Mouse (Mus musculus): Measurements from ENCODE around the gene Tmod1. TPM values are rescaled to one million over a fixed set of nuclear protein-coding genes. Genes with fewer than 3 reads are reported as not detected.
A peak's percentile ranks its signal among the peaks of the same experiment; 100 is the strongest.

Gene Tmod1
- polyA plus RNA-seq (2015; fragmentation: Nextera tagmentation; extraction: Ambion mirVana) = 1.6 and 1.9 TPM in 2 replicates

DNA sequence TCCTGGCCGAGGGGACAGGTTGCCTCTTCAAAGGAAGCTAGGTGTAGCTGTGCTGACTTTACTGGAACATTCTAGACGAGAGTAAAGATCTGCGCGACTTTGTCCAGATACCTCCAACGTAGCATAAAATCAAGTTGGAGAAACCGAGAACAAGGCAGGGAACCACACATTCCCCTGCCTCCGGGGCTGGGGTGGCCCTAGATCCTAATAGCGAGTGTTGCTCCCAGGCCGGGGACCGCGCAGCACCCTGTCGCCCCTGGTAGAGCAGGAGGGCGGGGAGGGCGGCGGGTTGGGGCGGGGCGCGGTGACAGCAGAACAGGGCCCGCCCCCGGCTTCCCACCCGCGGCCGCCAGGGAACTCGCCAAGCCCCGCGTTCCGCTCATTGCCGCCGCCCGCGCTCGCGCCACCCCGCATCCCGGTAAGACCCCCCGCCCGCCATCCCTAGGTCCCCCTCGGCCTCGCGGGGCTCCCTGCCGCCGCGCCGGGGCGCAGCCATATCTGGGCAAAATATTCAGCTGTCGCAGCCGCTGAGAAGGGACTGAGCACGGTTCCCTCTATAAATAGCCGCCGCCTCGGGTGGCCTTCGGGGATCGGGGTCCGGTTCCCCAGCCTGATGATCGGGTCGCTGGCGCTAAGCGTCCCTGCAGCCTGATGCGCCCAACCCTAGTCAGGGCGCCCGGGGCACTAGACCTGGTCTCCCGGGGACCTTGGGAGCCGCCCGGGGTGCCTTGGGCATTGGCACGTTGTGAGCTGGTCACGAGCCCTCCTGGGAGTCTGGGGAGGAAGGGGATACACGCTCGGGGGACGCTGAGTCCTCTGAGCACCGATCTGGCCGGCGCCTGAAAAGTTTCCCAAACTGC, at the start of gene Tmod1:
Tmod1 (plus strand) TSS at position 44 of the 860 bp plus-strand sequence.
- H3K27ac ChIP-seq (replicated peaks) = no peak within 1 kb of the TSS
- WGBS = under 1% methylated on average over 71 of the region's 72 CpGs
- ATAC-seq (ENCODE audit: low FRiP score, low read depth) = peak; percentile 61; the same call in 1 of the 2 replicates

DNA sequence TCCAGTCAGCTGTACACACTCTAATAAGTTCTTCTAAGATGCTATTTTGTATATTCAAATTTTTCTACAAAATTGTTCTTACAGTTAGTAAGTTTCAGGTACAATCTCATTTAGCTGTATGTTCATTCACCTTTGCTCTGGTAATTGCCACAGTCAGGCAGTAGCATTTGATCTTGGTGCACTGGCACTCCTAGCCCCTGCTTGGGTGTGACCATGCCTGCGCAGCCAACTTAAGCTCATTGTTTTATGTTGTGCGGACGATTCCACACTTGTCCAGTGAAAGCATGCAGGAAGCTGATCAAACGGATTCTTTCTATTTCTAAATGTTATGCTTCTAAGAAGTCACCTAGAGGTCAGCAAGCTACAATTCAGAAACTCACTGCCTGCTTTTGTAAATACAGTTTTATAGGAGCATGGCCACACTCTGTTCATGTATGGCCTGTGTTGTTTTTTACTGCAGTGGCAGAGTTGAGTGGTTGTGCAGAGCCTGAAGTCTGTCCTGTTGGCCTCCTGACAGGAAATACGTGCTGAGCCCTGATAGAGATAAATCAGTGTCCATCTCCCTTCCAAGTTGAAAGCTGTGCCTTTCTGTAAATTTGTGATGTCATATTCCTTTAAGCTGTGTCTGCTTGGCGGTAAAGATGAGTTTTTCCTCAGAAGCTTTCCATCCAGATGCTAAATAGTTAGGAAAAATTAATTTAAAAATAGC, 48.2 kb upstream of the Tmod1 start:
- peaks cover 18% of the 10 kb centered on the region for H3K36me3 ChIP-seq
- H3K4me1 ChIP-seq (replicated peaks) = no peaks in the 10 kb centered on the region
- H3K27ac ChIP-seq (replicated peaks) = no peak overlapping the region
- no peak overlapping the region for H3K9ac ChIP-seq
- H3K4me3 ChIP-seq = no peak overlapping the region
- H3K9me3 ChIP-seq = no peaks in the 10 kb centered on the region
- whole genome bisulfite sequencing = 71% methylated on average over 6 of the region's 6 CpGs
- no peak overlapping the region for H3K4me2 ChIP-seq
- no peak for ATAC-seq (ENCODE audit: low FRiP score, low read depth)
- H3K27me3 ChIP-seq = no peaks in the 10 kb centered on the region

More for the DNA sequence above, at the start of gene Tmod1:
- peak within 1 kb of the TSS; percentile 48 for H3K4me3 ChIP-seq
- H3K9ac ChIP-seq = peak within 1 kb of the TSS; percentile 46
- peak within 1 kb of the TSS; percentile 93 for H3K4me2 ChIP-seq
- 0 out of 2 replicates have a peak, but pooled peaks cover 2% of the 10 kb centered on the region for H3K36me3 ChIP-seq
- peaks cover 50% of the 10 kb centered on the region for H3K27me3 ChIP-seq
- peaks cover 21% of the 10 kb centered on the region for H3K4me1 ChIP-seq (replicated peaks)
- H3K9me3 ChIP-seq = no peaks in the 10 kb centered on the region

DNA sequence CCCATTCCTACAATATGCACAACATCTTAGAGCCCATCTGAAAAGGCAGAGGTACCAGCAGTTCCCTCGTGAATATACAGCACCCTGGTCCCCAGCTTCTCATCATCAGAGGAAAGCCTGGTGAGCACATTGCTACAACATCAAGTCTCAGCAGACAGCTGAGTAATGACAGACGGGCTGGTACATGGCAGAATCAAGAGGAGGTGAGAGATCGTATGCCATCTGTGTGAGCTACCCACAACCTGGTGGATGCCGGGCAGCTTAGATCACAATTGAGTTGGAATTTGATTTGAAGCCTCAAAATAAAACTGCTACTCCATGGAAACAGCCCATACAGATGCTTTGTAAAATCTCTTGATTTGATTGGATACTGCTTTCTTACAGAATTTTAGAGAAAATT, 40.2 kb upstream of the Tmod1 start:
- Histone ChIP-seq H3K9ac (no peak overlapping the region), H3K4me2 (no peak overlapping the region), H3K36me3 (peaks cover 11% of the 10 kb centered on the region; the same call in 1 of the 2 replicates), H3K9me3 (no peaks in the 10 kb centered on the region), H3K27me3 (no peaks in the 10 kb centered on the region), H3K4me3 (no peak overlapping the region), H3K27ac (replicated peaks) (no peak overlapping the region), H3K4me1 (replicated peaks) (no peaks in the 10 kb centered on the region)
- no peak for ATAC-seq (ENCODE audit: low FRiP score, low read depth)
- WGBS = 88% methylated on average over 4 of the region's 4 CpGs

DNA sequence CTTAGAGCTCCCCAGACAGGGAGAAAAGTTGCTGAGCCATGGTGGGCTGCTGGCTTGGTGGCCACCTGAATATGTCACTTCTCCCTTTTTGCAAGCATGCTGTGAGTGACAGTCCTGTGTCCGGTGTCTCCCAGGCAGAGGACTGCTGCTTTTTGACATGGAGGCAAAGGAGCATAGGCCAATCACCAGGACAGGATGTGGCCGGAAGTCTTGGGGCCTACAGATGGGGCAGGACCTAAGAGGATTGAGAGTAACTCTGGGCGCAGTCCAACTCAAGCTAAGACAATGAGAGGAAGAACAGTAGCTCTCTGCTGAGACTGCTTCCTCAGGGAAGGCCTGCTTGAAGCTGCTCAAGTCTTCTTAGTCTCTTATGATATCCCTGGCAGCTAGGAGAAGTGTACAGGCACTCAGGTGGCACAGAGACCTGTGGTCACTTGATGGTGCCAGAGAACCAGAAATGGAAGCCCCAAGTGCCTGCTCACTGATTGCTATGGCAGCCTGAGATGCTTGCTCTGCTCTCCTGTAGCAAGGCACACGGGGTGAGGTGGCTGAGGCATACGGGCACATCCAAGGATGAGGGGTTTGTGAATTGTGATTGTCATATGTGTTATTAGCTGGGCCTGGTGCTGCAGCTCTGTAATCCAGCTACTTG, 30.5 kb upstream of the Tmod1 start:
- peaks cover 41% of the 10 kb centered on the region for H3K36me3 ChIP-seq
- no peak for ATAC-seq (ENCODE audit: low FRiP score, low read depth)
- no peaks in the 10 kb centered on the region for H3K4me1 ChIP-seq (replicated peaks)
- H3K4me2 ChIP-seq = no peak overlapping the region
- no peaks in the 10 kb centered on the region for H3K9me3 ChIP-seq
- H3K9ac ChIP-seq = no peak overlapping the region
- 90% methylated on average over 5 of the region's 5 CpGs for WGBS
- H3K4me3 ChIP-seq = no peak overlapping the region
- H3K27me3 ChIP-seq = no peaks in the 10 kb centered on the region
- no peak overlapping the region for H3K27ac ChIP-seq (replicated peaks)

DNA sequence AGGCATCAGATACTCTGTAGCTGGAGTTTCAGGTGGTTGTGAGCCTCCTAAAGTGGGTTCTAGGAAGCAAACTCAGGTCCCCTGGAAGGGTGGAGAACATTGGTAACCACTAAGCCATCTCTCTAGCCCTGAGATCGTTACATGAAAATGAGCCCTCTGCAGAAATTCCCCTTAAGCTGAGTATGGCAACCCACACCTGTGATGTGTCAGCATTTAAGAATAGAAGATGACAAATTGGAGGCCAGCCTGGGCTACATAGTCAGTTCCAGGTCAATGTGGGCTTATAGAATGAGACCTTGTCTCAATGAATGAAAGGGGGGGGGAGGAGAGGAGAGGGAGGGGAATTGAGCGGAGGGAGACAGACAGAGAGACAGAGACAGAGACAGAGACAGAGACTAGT, 27.0 kb upstream of the Tmod1 start:
- ATAC-seq (ENCODE audit: low FRiP score, low read depth) = no peak
- Histone ChIP-seq H3K9me3 (no peaks in the 10 kb centered on the region), H3K9ac (no peak overlapping the region), H3K27ac (replicated peaks) (no peak overlapping the region), H3K4me2 (no peak overlapping the region), H3K4me3 (no peak overlapping the region), H3K27me3 (no peaks in the 10 kb centered on the region), H3K4me1 (replicated peaks) (no peaks in the 10 kb centered on the region), H3K36me3 (peaks cover 32% of the 10 kb centered on the region)
- 89% methylated on average over 2 of the region's 2 CpGs for WGBS

DNA sequence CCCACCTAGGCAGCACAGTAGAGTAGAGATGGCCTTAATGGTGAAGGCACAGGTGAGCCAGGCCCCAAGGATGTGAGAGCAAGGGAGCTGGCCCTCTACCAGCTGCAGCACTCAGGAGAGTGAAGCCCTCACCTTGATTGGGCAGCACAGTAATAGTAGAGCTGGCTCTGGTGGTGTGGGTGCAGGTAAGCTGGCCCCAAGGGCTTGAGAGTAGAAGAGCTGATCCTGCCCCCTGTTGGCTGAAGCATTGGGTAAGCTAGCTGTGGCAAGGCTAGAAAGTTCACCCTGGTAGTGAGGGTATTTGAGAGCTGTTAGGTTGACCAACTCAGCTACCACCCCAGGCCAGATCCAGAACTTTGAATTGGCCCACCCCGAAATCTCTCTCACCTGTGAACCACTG, 23.1 kb upstream of the Tmod1 start:
- 89% methylated on average over 1 of the region's 1 CpGs for WGBS
- Histone ChIP-seq H3K36me3 (peaks cover 26% of the 10 kb centered on the region), H3K9me3 (no peaks in the 10 kb centered on the region), H3K4me3 (no peak overlapping the region), H3K27ac (replicated peaks) (no peak overlapping the region), H3K27me3 (no peaks in the 10 kb centered on the region), H3K4me2 (no peak overlapping the region), H3K9ac (no peak overlapping the region), H3K4me1 (replicated peaks) (no peaks in the 10 kb centered on the region)
- ATAC-seq (ENCODE audit: low FRiP score, low read depth) = no peak

DNA sequence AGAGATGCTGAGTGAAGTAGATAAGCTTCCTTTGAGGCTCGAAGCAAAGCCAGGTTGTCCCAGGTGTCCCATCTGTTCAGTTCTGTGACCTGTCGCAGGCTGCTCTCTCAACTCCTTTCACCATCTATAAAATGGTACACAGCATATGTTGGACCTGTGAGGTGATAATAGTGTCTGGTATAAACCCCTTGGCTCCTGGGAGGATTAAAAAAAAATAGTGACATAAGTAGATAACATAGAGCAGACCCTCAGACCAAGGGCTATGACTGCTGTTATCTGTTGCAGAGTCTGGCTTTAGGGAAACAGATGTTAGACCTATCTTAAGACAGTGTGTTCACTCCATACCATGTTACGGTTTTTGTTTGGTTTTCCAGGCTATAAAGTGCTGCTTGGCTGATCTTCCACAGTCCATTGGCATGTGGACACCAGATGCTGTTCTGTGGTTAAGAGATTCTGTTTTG, 15.7 kb upstream of the Tmod1 start:
- Histone ChIP-seq H3K27me3 (no peaks in the 10 kb centered on the region), H3K9me3 (no peaks in the 10 kb centered on the region), H3K27ac (replicated peaks) (no peak overlapping the region), H3K36me3 (peaks cover 17% of the 10 kb centered on the region), H3K4me3 (no peak overlapping the region), H3K9ac (no peak overlapping the region), H3K4me1 (replicated peaks) (no peaks in the 10 kb centered on the region; the same call in 1 of the 2 replicates), H3K4me2 (no peak overlapping the region)
- no peak for ATAC-seq (ENCODE audit: low FRiP score, low read depth)
- 80% methylated on average over 3 of the region's 3 CpGs for WGBS

DNA sequence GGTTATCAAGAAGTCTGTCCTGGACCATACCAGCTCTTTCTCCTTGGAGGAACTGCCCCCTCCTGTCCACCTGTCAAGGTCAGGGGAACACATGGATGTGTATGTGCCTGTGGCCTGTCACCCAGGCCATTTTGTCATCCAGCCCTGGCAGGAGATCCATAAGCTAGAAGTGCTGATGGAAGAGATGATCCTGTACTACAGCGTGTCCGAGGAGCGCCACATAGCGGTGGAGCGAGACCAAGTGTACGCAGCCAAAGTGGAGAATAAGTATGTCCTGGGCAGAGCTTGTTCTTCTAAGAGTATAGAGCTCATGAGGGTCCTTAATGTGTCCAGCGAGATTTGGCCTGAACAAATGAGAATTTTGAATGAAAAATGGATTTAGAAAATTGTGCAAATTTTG, 12.8 kb upstream of the Tmod1 start:
- no peaks in the 10 kb centered on the region; the same call in 1 of the 2 replicates for H3K4me1 ChIP-seq (replicated peaks)
- H3K4me3 ChIP-seq = no peak overlapping the region
- WGBS = 45% methylated on average over 7 of the region's 7 CpGs
- H3K4me2 ChIP-seq = no peak overlapping the region
- no peaks in the 10 kb centered on the region for H3K9me3 ChIP-seq
- H3K36me3 ChIP-seq = peaks cover 9% of the 10 kb centered on the region
- no peak for ATAC-seq (ENCODE audit: low FRiP score, low read depth)
- H3K27ac ChIP-seq (replicated peaks) = no peak overlapping the region
- H3K27me3 ChIP-seq = no peaks in the 10 kb centered on the region
- H3K9ac ChIP-seq = no peak overlapping the region

DNA sequence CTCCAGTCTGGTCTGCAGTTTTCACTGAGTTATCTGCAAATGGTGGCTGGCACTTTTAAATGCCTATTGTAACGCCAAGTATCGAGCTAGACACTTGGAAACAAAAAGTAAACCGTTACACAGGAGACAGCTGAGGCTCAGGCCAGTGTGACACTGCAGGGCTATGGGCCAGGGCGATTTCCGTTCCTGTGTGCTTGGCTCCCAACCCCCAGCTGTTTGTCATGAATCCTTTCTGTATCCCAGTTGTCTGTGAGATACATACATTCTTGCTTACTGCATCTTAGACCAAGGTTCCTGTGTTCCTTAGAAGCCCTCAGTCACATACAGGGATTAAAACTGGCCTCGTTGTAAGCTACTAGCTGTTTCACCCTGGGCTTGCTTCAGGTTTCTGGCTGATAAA, 10.5 kb upstream of the Tmod1 start:
- H3K9me3 ChIP-seq = no peaks in the 10 kb centered on the region
- 0 out of 2 replicates have a peak, but pooled peaks cover 3% of the 10 kb centered on the region for H3K36me3 ChIP-seq
- H3K9ac ChIP-seq = no peak overlapping the region
- no peaks in the 10 kb centered on the region for H3K27me3 ChIP-seq
- 63% methylated on average over 6 of the region's 6 CpGs for WGBS
- H3K4me3 ChIP-seq = no peak overlapping the region
- no peak overlapping the region for H3K4me2 ChIP-seq
- no peaks in the 10 kb centered on the region; the same call in 1 of the 2 replicates for H3K4me1 ChIP-seq (replicated peaks)
- ATAC-seq (ENCODE audit: low FRiP score, low read depth) = no peak
- no peak overlapping the region for H3K27ac ChIP-seq (replicated peaks)

DNA sequence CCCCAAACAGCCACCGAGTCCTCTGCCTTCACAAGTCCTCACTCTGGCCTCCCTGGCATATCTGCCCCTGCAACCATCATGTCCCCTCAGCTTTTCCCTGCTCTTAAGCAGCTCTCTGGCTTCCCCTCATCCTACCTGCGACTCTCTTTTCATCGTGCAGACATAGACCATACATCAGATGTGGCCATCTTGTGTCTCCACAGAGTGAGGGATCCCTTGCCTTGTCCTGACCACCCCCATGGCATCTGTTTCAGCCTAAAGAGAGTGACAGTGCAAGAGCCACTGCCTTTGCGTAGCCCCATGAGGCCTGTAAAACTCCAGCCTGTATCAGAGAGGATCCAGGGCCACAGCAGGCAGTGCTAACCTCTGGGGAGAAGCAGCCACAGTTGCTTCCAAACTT, 10.0 kb upstream of the Tmod1 start:
- Histone ChIP-seq H3K9ac (no peak overlapping the region), H3K9me3 (no peaks in the 10 kb centered on the region), H3K27ac (replicated peaks) (no peak overlapping the region), H3K4me2 (no peak overlapping the region), H3K36me3 (0 out of 2 replicates have a peak, but pooled peaks cover 3% of the 10 kb centered on the region), H3K4me3 (no peak overlapping the region), H3K27me3 (no peaks in the 10 kb centered on the region), H3K4me1 (replicated peaks) (no peaks in the 10 kb centered on the region; the same call in 1 of the 2 replicates)
- WGBS = 87% methylated on average over 4 of the region's 4 CpGs
- no peak for ATAC-seq (ENCODE audit: low FRiP score, low read depth)

DNA sequence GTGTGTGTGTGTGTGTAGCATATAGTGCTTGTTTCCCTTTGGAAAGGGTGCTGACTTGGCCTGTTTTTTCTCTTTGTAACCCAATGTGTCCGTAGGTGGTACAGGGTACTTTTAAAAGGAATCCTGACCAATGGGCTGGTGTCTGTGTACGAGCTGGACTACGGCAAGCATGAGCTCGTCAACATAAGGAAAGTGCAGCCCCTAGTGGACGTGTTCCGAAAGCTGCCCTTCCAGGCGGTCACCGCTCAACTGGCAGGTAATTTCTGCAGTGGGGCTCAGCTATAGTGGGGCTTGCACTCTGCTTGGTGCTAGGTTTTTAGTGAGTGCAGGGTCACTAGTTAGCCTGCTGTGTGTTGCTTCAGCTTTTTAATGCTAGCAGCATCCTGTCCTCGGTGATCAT, 9.2 kb upstream of the Tmod1 start:
- ATAC-seq (ENCODE audit: low FRiP score, low read depth) = no peak
- Histone ChIP-seq H3K36me3 (0 out of 2 replicates have a peak, but pooled peaks cover 6% of the 10 kb centered on the region), H3K4me2 (no peak overlapping the region), H3K9me3 (no peaks in the 10 kb centered on the region), H3K9ac (no peak overlapping the region), H3K27ac (replicated peaks) (no peak overlapping the region), H3K4me1 (replicated peaks) (no peaks in the 10 kb centered on the region; the same call in 1 of the 2 replicates), H3K4me3 (no peak overlapping the region), H3K27me3 (no peaks in the 10 kb centered on the region)
- 53% methylated on average over 9 of the region's 9 CpGs for WGBS

Measured in hindbrain, embryonic 15.5 days (tissue).